Mouse (Mus musculus) thymus, adult 2 months (tissue): ENCODE measurements at regions not wholly inside any gene's neighbourhood (a gene's known extent, or its start where the extent isn't known, plus 50 kb on each side); places are given as distances from the start of the nearest gene placed in this dataset.

Experiments
- CTCF ChIP-seq: fragments of 200-500 bp; IDR thresholded peaks from 2 replicates; pipeline ENCODE4 v1.5.1; 2012; ENCODE audit warnings: mild to moderate bottlenecking, control low read depth, low read length, moderate library complexity, borderline replicate concordance; ENCODE audit not compliant: control insufficient read depth, poor library complexity, insufficient read depth; ENCODE audit errors: extremely low read depth
- POLR2A ChIP-seq: fragments of 200-500 bp; IDR thresholded peaks from 2 replicates; pipeline ENCODE4 v1.6.1; 2012; ENCODE audit warnings: mild to moderate bottlenecking, low read length, control low read depth, moderate library complexity; ENCODE audit not compliant: control insufficient read depth, poor library complexity, insufficient read depth; ENCODE audit errors: extremely low read depth

DNA sequence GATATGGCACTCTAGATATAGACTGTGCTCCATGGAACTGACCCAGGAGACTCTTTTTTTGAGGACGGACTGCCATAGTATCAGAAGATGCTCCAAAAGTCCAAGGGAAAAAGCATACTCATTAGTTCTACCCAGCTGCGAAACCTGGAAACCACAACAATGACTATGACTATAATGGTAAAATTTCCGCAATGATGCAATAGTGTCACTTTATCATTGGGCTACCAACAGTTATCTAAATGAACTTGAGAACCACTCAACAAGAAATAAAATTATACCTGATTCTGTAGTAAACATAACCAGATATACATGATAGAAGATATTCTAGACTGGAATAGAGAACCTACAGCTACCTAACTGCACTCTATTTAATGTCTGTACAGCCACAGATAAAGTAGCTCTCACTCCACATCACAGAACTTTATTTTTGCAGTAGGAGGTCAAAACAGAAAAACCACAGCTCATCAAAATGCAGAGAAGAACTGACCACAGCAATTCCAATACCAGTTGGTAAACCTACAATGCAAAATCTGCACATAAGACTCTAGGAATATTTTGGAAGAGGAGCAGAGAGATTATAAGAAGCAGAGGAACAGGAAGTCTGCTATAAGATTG, 1255.8 kb upstream of the Zeb2 start:
- TF ChIP-seq CTCF (no peak), POLR2A (no peak)
